Mouse (Mus musculus) CD4-positive helper T cell, adult 2 months (primary cell): ENCODE data around the gene Slc26a3.

ENCODE experiments used
- DNase-seq: peaks from one replicate; pipeline ENCODE4 v3.0.0-alpha.2; 2012; ENCODE audit warnings: low read depth, missing footprints, low spot score

Gene Slc26a3

GRCm38 (mm10) chr12:31513724-31514503, 123.2 kb downstream of the Slc26a3 start:
- DNase-seq, result no peak

GRCm38 (mm10) chr12:31520119-31520518, 129.4 kb downstream of the Slc26a3 start:
- DNase-seq, result no peak

DNA sequence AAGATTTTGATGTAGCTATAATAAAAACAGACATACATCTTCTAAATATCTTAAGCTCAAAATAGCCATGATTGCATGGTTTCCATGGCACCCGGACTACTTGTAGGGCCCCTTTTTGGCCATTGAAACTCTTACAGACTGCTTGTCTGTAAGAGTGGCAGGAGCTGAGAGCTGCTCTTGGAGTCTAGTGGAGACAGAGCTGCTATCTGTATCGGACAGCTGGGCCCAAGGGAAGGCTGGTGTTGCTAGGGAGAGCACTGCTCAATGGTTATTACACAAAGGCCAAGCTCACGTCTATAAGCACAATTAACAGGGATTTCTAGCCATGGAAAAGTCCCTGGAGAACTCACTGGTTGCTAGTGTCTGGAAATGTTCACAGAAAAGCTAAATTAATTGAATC, 130.7 kb downstream of the Slc26a3 start:
- DNase-seq, result no peak
